Mouse (Mus musculus) spleen, adult 2 months (tissue): ENCODE data around the gene Gm32742. TPM values are rescaled to one million over a fixed set of nuclear protein-coding genes. Genes with fewer than 3 reads are reported as not detected.
A peak's percentile ranks its signal among the peaks of the same experiment; 100 is the strongest.
"Not testable (repeated sequence)": the region's sequence is repeated elsewhere in the genome, so short reads cannot be mapped to it uniquely, and the experiment has no call there.

Experiments
- DNase-seq, 2 experiments: peaks; one replicate each; pipeline versions ENCODE4 v3.0.0 to v3.0.0-alpha.2; 2012 to 2021; ENCODE audit warnings: low spot score in 2 of 2, low read depth in 1 of 2
- H3K27ac ChIP-seq: fragments of 200-500 bp; 2 replicates; pipeline ENCODE4 v1.5.1; 2012; ENCODE audit warnings: low read length, inconsistent platforms; ENCODE audit not compliant: insufficient read depth
- H3K27me3 ChIP-seq: fragments of 200-500 bp; 2 replicates; pipeline ENCODE4 v1.6.1; 2012; ENCODE audit warnings: mild to moderate bottlenecking, moderate library complexity, low read length, inconsistent platforms; ENCODE audit not compliant: control insufficient read depth, insufficient read depth
- H3K36me3 ChIP-seq: fragments of 200-500 bp; 2 replicates; pipeline ENCODE4 v1.6.1; 2012; ENCODE audit warnings: mild to moderate bottlenecking, low read length, inconsistent platforms; ENCODE audit not compliant: control insufficient read depth, insufficient read depth
- H3K4me1 ChIP-seq: fragments of 200-500 bp; 2 replicates; pipeline ENCODE4 v1.6.1; 2011; ENCODE audit warnings: inconsistent platforms; ENCODE audit not compliant: control insufficient read depth, insufficient read depth, insufficient read length
- H3K4me3 ChIP-seq: fragments of 200-500 bp; 2 replicates; pipeline ENCODE4 v1.5.1; 2011; ENCODE audit warnings: mild to moderate bottlenecking, inconsistent platforms; ENCODE audit not compliant: insufficient read depth, insufficient read length; ENCODE audit errors: extremely low read depth
- CTCF ChIP-seq: fragments of 200-500 bp; IDR thresholded peaks from 2 replicates; pipeline ENCODE4 v1.5.1; 2011; ENCODE audit warnings: mild to moderate bottlenecking, inconsistent platforms; ENCODE audit not compliant: insufficient read depth, insufficient read length, insufficient replicate concordance; ENCODE audit errors: extremely low read depth
- POLR2A ChIP-seq: fragments of 200-500 bp; IDR thresholded peaks from 2 replicates; pipeline ENCODE4 v1.6.1; 2011; ENCODE audit warnings: low read depth, low read length, inconsistent platforms
- WGBS: fragments of 180-500 bp; shearing (Covaris S2); methylation state at CpG from one replicate; pipeline ENCODE4 v1.1.7; 2018; 5-methylcytosine and 5-hydroxymethylcytosine counted together
- polyA plus RNA-seq: library from polyadenylated mRNA; depleted of rRNA; stranded (reverse); fragments of >200 nt; gene quantifications from 2 replicates; pipeline ENCODE4 v1.2.3, GENCODE M21; 2012

The Gm32742 gene
- polyA plus RNA-seq, 1 experiment: 0.06 TPM

DNA sequence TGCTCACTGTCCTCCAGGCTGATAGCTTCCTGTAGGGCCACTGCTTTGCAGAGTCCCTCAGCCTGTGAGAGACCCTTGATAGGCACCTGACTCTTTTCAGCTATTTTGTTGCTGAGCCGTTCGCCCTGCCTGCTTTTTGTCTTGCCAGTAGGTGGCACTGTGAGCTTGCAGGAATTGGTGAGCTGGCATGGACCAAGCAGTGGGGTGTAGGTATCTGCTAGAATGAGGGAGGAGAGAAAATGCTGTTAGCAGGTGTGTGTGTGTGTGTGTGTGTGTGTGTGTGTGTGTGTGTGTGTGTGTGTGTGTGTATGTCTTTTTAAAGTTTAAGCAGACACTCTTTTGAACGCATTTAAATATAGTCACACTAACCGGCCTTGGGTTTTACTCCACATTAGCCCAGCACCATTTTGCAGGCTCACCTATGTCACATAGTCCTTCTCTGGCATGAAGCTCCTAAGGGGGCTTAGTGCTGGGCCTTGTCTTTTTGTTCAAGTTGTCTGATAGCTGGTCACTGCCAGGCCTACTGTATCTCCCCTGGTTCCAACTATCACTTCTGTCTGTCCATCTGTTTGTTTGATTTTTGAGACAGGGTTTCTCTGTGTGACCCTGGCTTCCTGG, 3.4 kb downstream of the Gm32742 start:
- Histone ChIP-seq H3K27me3 (no peaks in the 10 kb centered on the region), H3K4me3 (no peak overlapping the region), H3K27ac (no peak overlapping the region), H3K36me3 (no peaks in the 10 kb centered on the region), H3K4me1 (peaks cover 8% of the 10 kb centered on the region; the same call in 1 of the 2 replicates)
- 7% methylated on average over 4 of the region's 4 CpGs for WGBS
- DNase-seq: peak; percentile 69 to 79
- no peak for TF ChIP-seq POLR2A
- TF ChIP-seq CTCF: peak; percentile 94; the same call in 1 of the 2 replicates

DNA sequence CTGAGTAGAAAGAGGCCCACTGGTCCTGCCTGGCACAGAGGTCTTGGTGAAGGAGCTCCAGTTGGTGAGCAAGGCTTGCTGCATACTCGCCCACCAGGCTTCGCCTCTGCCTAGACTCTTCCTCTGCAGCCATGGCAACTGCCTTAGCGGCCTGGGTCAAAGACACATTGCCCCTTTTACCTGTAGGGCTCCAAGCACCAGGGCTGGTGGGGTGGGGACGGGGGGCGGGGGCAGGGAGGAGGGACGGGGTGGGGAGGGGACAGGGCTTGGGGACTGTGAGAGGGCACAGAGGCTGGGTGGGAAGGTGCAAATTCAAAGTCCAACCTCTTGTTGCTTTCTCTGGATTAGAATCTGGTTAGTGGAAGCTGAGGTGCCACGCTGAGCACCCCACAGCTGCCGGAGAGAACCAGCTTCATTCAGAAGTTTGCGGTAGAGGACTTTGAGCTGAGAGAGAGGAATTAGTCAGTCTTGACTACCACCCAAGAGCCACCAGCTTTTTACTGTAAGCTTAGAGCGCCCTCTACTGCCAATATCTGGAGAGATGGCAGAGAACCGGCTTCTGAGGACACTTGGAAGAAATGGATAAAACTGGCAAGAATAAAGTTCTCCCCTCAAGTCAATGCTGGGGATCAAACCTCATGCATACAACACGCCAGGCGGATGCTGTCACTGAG, 13.1 kb downstream of the Gm32742 start:
- H3K36me3 ChIP-seq: no peaks in the 10 kb centered on the region
- no peaks in the 10 kb centered on the region for H3K27me3 ChIP-seq
- no peak overlapping the region for H3K27ac ChIP-seq
- peak; percentile 25 to 30 for DNase-seq
- 33% methylated on average over 13 of the region's 13 CpGs for WGBS
- no peaks in the 10 kb centered on the region for H3K4me1 ChIP-seq
- H3K4me3 ChIP-seq: no peak overlapping the region
- TF ChIP-seq CTCF (peak; percentile 47; the same call in 1 of the 2 replicates), POLR2A (no peak)

DNA sequence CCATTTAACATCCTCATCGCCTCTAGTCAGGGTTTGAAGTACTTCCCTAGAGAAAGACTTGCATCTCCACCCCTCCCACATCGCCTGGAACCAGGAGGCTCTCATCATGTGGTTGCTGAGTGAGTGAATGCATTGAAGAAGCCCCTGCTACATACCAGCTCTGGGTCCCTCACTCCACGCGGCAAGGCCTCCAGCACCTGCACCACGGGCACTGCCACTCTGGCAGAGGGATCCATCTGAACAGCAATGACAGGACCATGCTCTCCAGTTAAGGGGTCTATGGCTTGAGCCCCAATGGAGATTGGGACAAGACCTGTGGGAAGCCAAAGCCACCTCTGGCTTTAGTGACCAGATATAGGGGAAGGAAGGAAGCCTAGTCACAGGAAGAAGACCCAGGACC, 18.0 kb downstream of the Gm32742 start:
- H3K36me3 ChIP-seq: no peaks in the 10 kb centered on the region
- H3K27me3 ChIP-seq: no peaks in the 10 kb centered on the region
- no peak overlapping the region for H3K27ac ChIP-seq
- DNase-seq: no peak
- no peaks in the 10 kb centered on the region for H3K4me1 ChIP-seq
- 68% methylated on average over 5 of the region's 5 CpGs for WGBS
- TF ChIP-seq CTCF: no peak
- no peak for TF ChIP-seq POLR2A
- no peak overlapping the region for H3K4me3 ChIP-seq

DNA sequence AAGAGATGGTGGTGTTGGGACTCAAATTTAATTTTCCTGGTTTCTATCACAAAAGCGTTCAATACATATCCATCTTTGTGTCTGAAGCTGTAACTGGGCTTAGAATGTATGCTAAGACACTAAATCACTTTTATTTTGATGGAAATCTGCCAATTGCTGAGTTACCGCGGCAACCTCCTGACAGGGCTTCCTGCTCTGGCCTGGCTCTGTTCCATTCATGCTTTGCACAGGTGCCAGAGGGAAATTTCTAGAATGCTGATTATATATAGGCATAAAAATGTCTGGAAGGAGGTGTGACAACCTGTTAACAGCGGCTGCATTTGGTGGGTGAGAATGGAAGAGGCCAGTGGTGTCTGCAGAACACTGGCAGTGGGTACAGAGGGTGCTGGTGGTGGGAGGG, 18.8 kb downstream of the Gm32742 start:
- 20% methylated on average over 4 of the region's 4 CpGs for WGBS
- no peak for DNase-seq
- no peak overlapping the region for H3K27ac ChIP-seq

DNA sequence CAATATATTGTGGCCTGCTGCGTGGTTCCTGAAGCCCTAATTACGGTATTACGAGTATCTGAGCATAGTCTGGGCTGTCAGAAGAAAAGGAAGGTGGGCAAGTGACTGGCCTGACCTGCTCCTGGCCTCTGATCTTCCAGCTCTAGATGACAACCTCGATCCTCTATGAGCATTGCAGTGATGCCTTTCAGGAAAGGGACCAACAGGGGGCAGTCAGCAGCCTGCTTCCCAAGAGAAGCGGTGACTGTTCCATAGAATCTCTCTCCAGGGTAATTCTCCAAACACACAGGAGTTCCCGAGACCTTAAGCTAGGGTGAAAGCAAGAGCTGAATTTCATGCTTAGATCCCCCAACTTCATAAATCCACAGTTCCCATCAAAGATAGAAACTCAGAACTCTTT, 21.1 kb downstream of the Gm32742 start:
- no peak for DNase-seq
- Histone ChIP-seq H3K36me3 (no peaks in the 10 kb centered on the region), H3K27ac (no peak overlapping the region), H3K4me1 (no peaks in the 10 kb centered on the region), H3K4me3 (no peak overlapping the region), H3K27me3 (no peaks in the 10 kb centered on the region)
- TF ChIP-seq CTCF: no peak
- no peak for TF ChIP-seq POLR2A
- WGBS: 85% methylated on average over 6 of the region's 6 CpGs

More for the DNA sequence above, 18.8 kb downstream of the Gm32742 start:
- no peaks in the 10 kb centered on the region for H3K27me3 ChIP-seq
- no peak overlapping the region for H3K4me3 ChIP-seq
- no peaks in the 10 kb centered on the region for H3K36me3 ChIP-seq
- TF ChIP-seq CTCF (no peak), POLR2A (no peak)
- no peaks in the 10 kb centered on the region for H3K4me1 ChIP-seq

DNA sequence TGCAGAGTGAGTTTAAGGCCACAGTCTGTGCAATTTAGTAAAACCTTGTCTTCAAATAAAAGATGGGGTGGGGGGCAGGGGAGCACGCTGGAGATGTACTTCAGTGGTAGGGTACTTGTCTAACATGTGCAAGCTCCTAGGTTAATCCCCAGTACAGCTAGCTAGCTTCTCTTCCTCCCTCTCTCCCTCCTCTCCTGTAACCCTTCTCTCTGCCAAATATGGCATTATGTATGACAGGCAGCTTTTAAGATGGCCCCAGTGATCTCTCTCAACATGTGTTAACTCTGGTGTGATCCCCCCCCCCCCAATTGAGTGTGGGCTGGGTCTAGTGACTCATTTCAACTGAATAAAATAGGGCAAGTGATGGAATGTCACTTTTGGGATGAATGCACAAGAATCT, 21.9 kb downstream of the Gm32742 start:
- TF ChIP-seq CTCF (no peak), POLR2A (no peak)
- Histone ChIP-seq H3K27me3 (no peaks in the 10 kb centered on the region), H3K4me3 (no peak overlapping the region), H3K36me3 (no peaks in the 10 kb centered on the region), H3K27ac (no peak overlapping the region), H3K4me1 (no peaks in the 10 kb centered on the region)
- no peak for DNase-seq
- WGBS: 86% methylated on average over 1 of the region's 1 CpGs

DNA sequence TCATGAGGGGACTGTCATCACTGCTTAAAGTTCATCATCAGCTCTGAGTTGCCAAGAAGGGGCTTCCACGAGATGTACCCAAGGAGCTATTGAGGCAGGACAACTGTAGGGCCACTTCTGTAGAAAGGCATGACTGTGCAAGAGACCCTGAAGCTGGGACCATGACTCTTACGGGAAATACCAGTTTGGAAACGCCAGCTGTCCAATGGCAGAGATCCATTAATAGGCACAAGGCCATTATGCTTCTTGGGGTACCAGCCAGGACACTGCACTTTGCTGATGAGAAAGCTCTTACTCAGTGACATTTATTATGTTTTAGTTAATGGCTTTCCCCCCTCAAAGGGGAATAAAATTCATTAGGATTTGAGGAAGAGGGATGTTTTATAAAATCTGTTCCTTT, 24.6 kb downstream of the Gm32742 start:
- DNase-seq: no peak
- 89% methylated on average over 3 of the region's 3 CpGs for WGBS
- no peak overlapping the region for H3K27ac ChIP-seq
- no peaks in the 10 kb centered on the region for H3K36me3 ChIP-seq
- H3K4me3 ChIP-seq: no peak overlapping the region
- H3K27me3 ChIP-seq: no peaks in the 10 kb centered on the region
- no peak for TF ChIP-seq POLR2A
- TF ChIP-seq CTCF: no peak
- H3K4me1 ChIP-seq: no peaks in the 10 kb centered on the region

DNA sequence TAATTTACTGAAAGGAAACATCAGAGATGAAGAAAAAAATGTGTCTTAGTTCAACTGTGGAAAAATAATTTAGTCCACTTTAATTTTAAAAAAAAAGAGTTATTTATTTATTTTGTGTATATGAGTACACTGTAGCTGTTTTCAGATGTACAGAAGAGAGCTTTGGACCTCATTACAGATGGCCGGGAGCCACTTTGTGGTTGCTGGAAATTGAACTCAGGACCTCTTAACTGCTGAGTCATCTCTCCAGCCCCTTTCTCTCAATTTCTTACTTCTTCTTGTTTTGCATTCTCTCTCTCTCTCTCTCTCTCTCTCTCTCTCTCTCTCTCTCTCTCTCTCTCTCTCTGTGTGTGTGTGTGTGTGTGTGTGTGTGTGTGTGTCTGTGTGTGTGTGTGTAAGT, 25.9 kb downstream of the Gm32742 start:
- H3K4me3 ChIP-seq, H3K36me3 ChIP-seq, H3K27ac ChIP-seq, DNase-seq, H3K27me3 ChIP-seq, H3K4me1 ChIP-seq: not testable (repeated sequence)
- 58% methylated on average over 1 of the region's 1 CpGs for WGBS
